Mouse (Mus musculus) kidney, embryonic 16.5 days (tissue): Measurements from ENCODE around the gene Dgke. TPM values are rescaled to one million over a fixed set of nuclear protein-coding genes. Genes with fewer than 3 reads are reported as not detected.
"Not testable (repeated sequence)": the region's sequence is repeated elsewhere in the genome, so short reads cannot be mapped to it uniquely, and the experiment has no call there.

Experiments used
- ATAC-seq: fragments of 200-750 bp; cut with Nextera tagmentation; 2 replicates; pipeline ENCODE4 v1.8.0; 2017; ENCODE audit warnings: moderate TSS enrichment; ENCODE audit not compliant: low FRiP score, low TSS enrichment
- H3K27ac ChIP-seq: fragments of 300-500 bp; sonication (generic); 2 replicates; pipeline ENCODE4 v1.5.1; 2014; ENCODE audit warnings: low read length
- H3K27me3 ChIP-seq: fragments of 300-500 bp; sonication (generic); 2 replicates; pipeline ENCODE4 v1.6.1; 2014; ENCODE audit warnings: low read length, control low read depth, mixed read lengths; ENCODE audit not compliant: insufficient read depth
- H3K36me3 ChIP-seq: fragments of 300-500 bp; sonication (generic); 2 replicates; pipeline ENCODE4 v1.6.1; 2014; ENCODE audit warnings: low read length, control low read depth, mixed read lengths; ENCODE audit not compliant: insufficient read depth
- H3K4me1 ChIP-seq: fragments of 300-500 bp; sonication (generic); 2 replicates; pipeline ENCODE4 v1.6.1; 2014; ENCODE audit warnings: low read length, control low read depth, mixed read lengths; ENCODE audit not compliant: insufficient read depth
- H3K4me2 ChIP-seq: fragments of 300-500 bp; sonication (generic); replicated peaks from 2 replicates; pipeline ENCODE4 v1.6.1; 2014; ENCODE audit warnings: low read depth, low read length
- H3K4me3 ChIP-seq: fragments of 300-500 bp; sonication (generic); 2 replicates; pipeline ENCODE4 v1.5.1; 2014; ENCODE audit warnings: mild to moderate bottlenecking, low read length
- H3K9ac ChIP-seq: fragments of 300-500 bp; sonication (generic); replicated peaks from 2 replicates; pipeline ENCODE4 v1.6.1; 2014; ENCODE audit warnings: low read length
- H3K9me3 ChIP-seq: fragments of 300-500 bp; sonication (generic); 2 replicates; pipeline ENCODE4 v1.6.1; 2016; ENCODE audit warnings: low read length, control low read depth
- WGBS: fragments of 180-500 bp; shearing (Covaris S2); extraction: QIAGEN DNeasy Blood & Tissue Kit; methylation state at CpG from one replicate; pipeline ENCODE4 v1.1.7; 2014; 5-methylcytosine and 5-hydroxymethylcytosine counted together
- polyA plus RNA-seq: library from polyadenylated mRNA; unstranded; fragments of >200 nt; fragmentation: Nextera tagmentation; extraction: Ambion mirVana; gene quantifications from 2 replicates; pipeline ENCODE4 v1.2.1, GENCODE M21; 2015

Gene Dgke
- polyA plus RNA-seq, 1 experiment from 2014 or later = 4.0 TPM

- 69% methylated on average over 3 of the region's 3 CpGs for WGBS
- H3K9me3 ChIP-seq = no peaks in the 10 kb centered on the region
- H3K4me2 ChIP-seq = no peak overlapping the region
- H3K4me3 ChIP-seq = no peak overlapping the region
- H3K4me1 ChIP-seq = peaks cover 5% of the 10 kb centered on the region; the same call in 1 of the 2 replicates
- no peak overlapping the region for H3K9ac ChIP-seq
- no peaks in the 10 kb centered on the region for H3K27me3 ChIP-seq
- H3K27ac ChIP-seq = no peak overlapping the region
- no peak for ATAC-seq
- H3K36me3 ChIP-seq = no peaks in the 10 kb centered on the region
Observed at GRCm38 (mm10) chr11:89095306-89095705, 28.7 kb upstream of the Dgke start.

GRCm38 (mm10) chr11:89092714-89093113 lies 26.1 kb upstream of the Dgke start:
- H3K27ac ChIP-seq = no peak overlapping the region
- H3K9ac ChIP-seq = no peak overlapping the region
- H3K9me3 ChIP-seq = no peaks in the 10 kb centered on the region
- no peaks in the 10 kb centered on the region for H3K27me3 ChIP-seq
- H3K36me3 ChIP-seq = no peaks in the 10 kb centered on the region
- ATAC-seq = no peak
- 0 out of 2 replicates have a peak, but pooled peaks cover 5% of the 10 kb centered on the region for H3K4me1 ChIP-seq
- 60% methylated on average over 9 of the region's 9 CpGs for WGBS
- H3K4me2 ChIP-seq = no peak overlapping the region
- no peak overlapping the region for H3K4me3 ChIP-seq

DNA sequence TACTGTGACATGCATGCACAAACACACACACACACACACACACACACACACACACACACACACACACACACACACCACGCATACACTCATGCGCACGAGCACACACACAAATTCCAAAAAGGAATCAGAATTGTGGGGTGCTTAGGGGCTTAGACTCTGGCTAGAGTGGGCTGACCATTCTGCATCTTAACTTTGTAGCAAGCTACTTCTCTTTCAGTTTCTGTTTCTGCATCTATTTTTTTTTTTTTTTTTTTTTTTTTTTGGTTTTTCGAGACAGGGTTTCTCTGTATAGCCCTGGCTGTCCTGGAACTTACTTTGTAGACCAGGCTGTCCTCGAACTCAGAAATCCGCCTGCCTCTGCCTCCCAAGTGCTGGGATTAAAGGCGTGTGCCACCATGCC lies 23.7 kb upstream of the Dgke start:
- not testable (repeated sequence) for H3K9ac ChIP-seq, H3K4me3 ChIP-seq, H3K9me3 ChIP-seq, H3K27me3 ChIP-seq, H3K4me1 ChIP-seq, H3K36me3 ChIP-seq, H3K4me2 ChIP-seq, ATAC-seq, H3K27ac ChIP-seq
- WGBS = 93% methylated on average over 7 of the region's 7 CpGs

DNA sequence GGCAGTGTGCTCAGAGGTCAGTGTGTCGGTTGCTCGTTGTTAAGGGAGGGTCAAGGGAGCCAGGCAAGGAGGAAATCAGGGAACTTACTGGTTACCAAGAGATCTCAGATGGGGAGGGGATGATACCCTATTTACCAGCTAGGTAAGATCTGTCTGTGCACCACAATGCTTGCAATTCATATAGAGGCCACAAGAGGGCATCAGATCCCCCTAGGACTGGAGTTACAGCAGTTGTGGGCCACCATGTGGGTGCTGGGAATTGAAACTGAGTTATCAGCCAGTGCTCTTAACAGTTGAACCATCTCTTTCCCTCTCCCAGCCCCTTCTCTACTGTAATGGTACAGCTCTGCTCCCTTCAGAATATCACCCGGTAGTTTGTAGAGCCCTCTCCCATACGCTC lies 22.1 kb upstream of the Dgke start:
- WGBS = 83% methylated on average over 4 of the region's 4 CpGs

DNA sequence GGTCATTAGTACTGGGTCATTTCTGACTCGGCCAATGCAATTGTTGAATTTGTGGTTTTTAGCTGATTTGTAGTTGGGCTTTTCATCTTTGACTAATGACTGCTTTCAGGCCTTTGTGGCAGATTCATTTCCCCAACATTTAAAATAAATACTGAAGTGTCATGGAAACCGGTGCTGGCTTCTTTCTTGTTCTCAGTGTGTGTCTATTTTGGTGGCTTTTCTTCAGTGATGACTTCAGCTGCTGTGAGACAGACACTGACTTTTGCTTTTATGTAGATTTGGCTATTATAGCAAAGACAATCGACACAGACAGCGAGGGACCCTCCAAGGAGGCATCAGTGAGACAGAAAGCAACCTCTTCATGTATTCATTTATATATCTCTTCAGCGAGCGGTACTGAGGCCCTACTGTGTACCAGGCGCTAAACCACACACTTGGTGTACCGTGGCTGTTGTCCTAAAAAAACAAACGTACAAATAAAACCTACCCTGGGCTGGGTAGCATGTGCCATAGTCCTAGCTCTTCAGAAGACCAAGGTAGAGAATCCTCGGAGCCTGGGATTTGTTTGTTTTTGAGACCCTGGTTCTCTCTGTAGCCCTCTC lies 19.7 kb upstream of the Dgke start:
- no peaks in the 10 kb centered on the region for H3K9me3 ChIP-seq
- H3K36me3 ChIP-seq = no peaks in the 10 kb centered on the region
- no peak overlapping the region for H3K4me2 ChIP-seq
- no peak overlapping the region for H3K4me3 ChIP-seq
- H3K27me3 ChIP-seq = no peaks in the 10 kb centered on the region
- no peaks in the 10 kb centered on the region for H3K4me1 ChIP-seq
- 66% methylated on average over 10 of the region's 10 CpGs for WGBS
- H3K27ac ChIP-seq = no peak overlapping the region
- ATAC-seq = no peak
- H3K9ac ChIP-seq = no peak overlapping the region

More for the DNA sequence above, 22.1 kb upstream of the Dgke start:
- no peak overlapping the region for H3K4me2 ChIP-seq
- H3K4me3 ChIP-seq = no peak overlapping the region
- H3K27ac ChIP-seq = no peak overlapping the region
- no peaks in the 10 kb centered on the region for H3K9me3 ChIP-seq
- H3K4me1 ChIP-seq = 0 out of 2 replicates have a peak, but pooled peaks cover 5% of the 10 kb centered on the region
- ATAC-seq = no peak
- H3K9ac ChIP-seq = no peak overlapping the region
- no peaks in the 10 kb centered on the region for H3K36me3 ChIP-seq
- H3K27me3 ChIP-seq = no peaks in the 10 kb centered on the region

DNA sequence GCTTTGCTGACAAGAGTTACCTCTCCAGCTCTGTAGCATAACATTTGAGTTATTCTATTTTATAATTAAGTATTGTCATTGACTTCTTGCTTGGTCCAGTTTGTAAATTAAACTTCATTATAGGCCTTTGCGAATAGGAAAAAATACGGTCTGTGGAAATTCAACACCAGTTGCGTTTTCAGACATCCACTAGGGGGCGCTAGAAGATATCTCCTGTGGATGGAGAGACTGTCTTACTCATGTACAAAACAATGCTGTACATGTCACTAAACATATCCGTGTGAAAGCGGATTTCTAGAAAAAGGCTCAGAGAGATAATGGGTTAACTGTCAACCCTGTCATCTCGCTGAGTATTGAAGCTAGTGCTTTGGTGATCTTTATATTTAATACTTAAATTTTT lies 18.0 kb upstream of the Dgke start:
- no peak overlapping the region for H3K9ac ChIP-seq
- no peak overlapping the region for H3K4me3 ChIP-seq
- H3K27ac ChIP-seq = no peak overlapping the region
- H3K4me1 ChIP-seq = no peaks in the 10 kb centered on the region; the same call in 1 of the 2 replicates
- H3K9me3 ChIP-seq = no peaks in the 10 kb centered on the region
- no peak overlapping the region for H3K4me2 ChIP-seq
- no peaks in the 10 kb centered on the region for H3K36me3 ChIP-seq
- no peak for ATAC-seq
- 45% methylated on average over 7 of the region's 7 CpGs for WGBS
- no peaks in the 10 kb centered on the region for H3K27me3 ChIP-seq

- ATAC-seq = not testable (repeated sequence)
Observed at GRCm38 (mm10) chr11:89082691-89083090, 16.0 kb upstream of the Dgke start.

DNA sequence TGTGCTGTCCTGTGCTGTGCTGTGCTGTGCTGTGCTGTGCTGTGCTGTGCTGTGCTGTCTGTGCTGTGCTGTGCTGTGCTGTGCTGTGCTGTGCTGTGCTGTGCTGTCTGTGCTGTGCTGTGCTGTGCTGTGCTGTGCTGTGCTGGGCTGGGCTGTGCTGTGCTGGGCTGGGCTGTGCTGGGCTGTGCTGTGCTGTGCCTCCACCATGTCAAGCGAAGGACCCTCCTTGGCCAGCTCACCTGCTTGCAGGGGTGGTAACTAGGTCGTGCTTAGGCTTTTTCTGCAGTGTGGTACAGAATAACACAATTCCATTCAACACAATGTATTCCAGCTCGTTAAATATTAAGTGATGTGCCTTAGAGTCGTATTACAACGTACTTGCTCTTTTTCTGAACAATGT lies 15.3 kb upstream of the Dgke start:
- H3K27ac ChIP-seq, ATAC-seq, H3K9me3 ChIP-seq, H3K9ac ChIP-seq, H3K4me2 ChIP-seq, H3K4me3 ChIP-seq, H3K27me3 ChIP-seq, H3K4me1 ChIP-seq, H3K36me3 ChIP-seq: not testable (repeated sequence)
- 50% methylated on average over 5 of the region's 5 CpGs for WGBS

More at GRCm38 (mm10) chr11:89082691-89083090, 16.0 kb upstream of the Dgke start:
- H3K27me3 ChIP-seq, H3K4me1 ChIP-seq, H3K4me3 ChIP-seq, H3K27ac ChIP-seq, H3K9me3 ChIP-seq, H3K4me2 ChIP-seq, H3K36me3 ChIP-seq, H3K9ac ChIP-seq: not testable (repeated sequence)
- WGBS = 86% methylated on average over 3 of the region's 3 CpGs

- no peak for ATAC-seq
- H3K27me3 ChIP-seq = no peaks in the 10 kb centered on the region
- 78% methylated on average over 16 of the region's 16 CpGs for WGBS
- H3K4me1 ChIP-seq = peaks cover 11% of the 10 kb centered on the region; the same call in 1 of the 2 replicates
- no peak overlapping the region for H3K9ac ChIP-seq
- H3K36me3 ChIP-seq = no peaks in the 10 kb centered on the region
- H3K4me3 ChIP-seq = no peak overlapping the region
- H3K9me3 ChIP-seq = no peaks in the 10 kb centered on the region
- no peak overlapping the region for H3K4me2 ChIP-seq
- no peak overlapping the region for H3K27ac ChIP-seq
Observed at GRCm38 (mm10) chr11:89078996-89079680, 12.5 kb upstream of the Dgke start.

DNA sequence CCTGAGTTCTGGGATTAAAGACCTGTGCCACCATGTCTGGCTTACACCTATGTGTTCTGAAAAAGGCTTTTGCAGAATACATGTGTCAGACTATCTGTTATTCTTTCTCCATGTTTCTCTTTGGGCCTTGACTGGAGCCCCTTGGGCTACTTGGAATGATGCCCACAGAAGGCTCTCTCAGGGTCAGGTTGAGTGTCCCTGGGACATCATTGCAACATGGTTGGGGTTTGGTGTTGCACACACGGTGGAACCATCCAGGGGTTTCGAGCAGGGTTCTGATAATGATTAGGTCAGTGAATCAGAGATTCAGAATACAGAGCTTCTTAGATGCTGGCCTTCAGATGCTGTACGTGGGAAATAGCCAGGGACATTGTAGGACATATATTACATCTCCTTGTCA lies 11.7 kb upstream of the Dgke start:
- WGBS = 96% methylated on average over 3 of the region's 3 CpGs
- ATAC-seq = no peak
- Histone ChIP-seq H3K27ac (no peak overlapping the region), H3K9ac (no peak overlapping the region), H3K4me3 (no peak overlapping the region), H3K9me3 (no peaks in the 10 kb centered on the region), H3K36me3 (no peaks in the 10 kb centered on the region), H3K27me3 (no peaks in the 10 kb centered on the region), H3K4me1 (peaks cover 11% of the 10 kb centered on the region; the same call in 1 of the 2 replicates), H3K4me2 (no peak overlapping the region)
